Mouse (Mus musculus) left cerebral cortex, postnatal 14 days (tissue): ENCODE measurements at regions not wholly inside any gene's neighbourhood (a gene's known extent, or its start where the extent isn't known, plus 50 kb on each side); places are given as distances from the start of the nearest gene placed in this dataset.

Source experiments
- DNase-seq, 2 experiments: peaks; one replicate each; pipeline ENCODE4 v3.0.0; 2021 to 2022; ENCODE audit warnings: low spot score in 2 of 2, mixed read lengths in 1 of 2
- intact Hi-C: fragments of 180-260 bp; cut with DNase I; formaldehyde crosslinking; loops from one replicate; pipeline ENCODE4 v1.15.1; 2025

DNA sequence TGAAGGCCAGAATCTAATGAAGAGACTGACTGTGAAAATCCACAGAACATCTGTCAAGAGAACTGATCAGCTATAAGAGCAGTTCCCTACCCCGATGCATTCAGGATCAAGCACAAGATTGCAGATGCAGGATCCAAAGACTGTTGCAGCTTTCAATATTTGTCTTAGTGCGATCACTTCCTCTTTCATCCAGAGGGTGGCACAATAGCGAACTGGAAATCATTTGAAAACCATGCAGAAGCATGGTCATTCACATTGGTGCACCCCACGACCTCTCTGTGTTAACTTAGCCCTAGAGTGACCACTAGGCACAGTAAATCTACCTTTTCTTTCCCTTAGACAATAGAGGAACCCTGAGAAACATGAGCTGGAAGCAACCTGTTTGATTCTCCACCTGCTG is 55.8 kb upstream of the Pak3 start:
- DNase-seq: peak; percentile 17
- intact Hi-C loops: loop anchor here (2.0 kb wide), 1 partner anchor 206 kb away; no protein-coding TSS in a partner anchor

- intact Hi-C loops: loop anchor here (5.0 kb wide), 1 partner anchor 219 kb away; no protein-coding TSS in a partner anchor
- peak; percentile 18 to 25 for DNase-seq
These were observed 54.7 kb upstream of the Chrdl1 start for GRCm38 (mm10) chrX:143448636-143449346.

DNA sequence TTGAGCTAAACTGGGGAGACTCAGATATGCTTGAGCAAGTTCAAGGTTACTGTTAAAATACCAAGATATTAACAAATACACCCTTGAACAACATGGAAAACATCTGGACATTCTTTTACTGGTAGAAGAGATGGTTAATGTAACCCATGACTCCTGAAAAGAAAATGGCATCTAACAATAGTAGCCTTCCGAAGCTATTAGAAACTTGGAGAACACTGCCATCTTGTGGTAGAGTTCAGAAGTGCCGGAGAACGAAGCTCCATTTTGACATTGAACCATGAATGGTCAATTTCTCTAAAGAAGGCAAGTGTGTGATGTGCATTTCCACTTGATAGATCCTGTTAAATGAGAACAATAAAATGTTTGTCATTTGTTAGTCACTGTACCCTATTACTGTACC is 50.5 kb upstream of the Chrdl1 start:
- intact Hi-C loops: loop anchor here (1.0 to 5.0 kb wide), 2 partner anchors 345 to 622 kb away; partner anchors contain the start of gene Rtl9
- DNase-seq: peak; percentile 41 to 68
